Mouse (Mus musculus): ENCODE results near the gene Basp1. TPM values are rescaled to one million over a fixed set of nuclear protein-coding genes. Genes with fewer than 3 reads are reported as not detected.

The Basp1 gene
- polyA plus RNA-seq, 1 experiment from 2014 or later, result 141 TPM

- no peak overlapping the region for H3K4me3 ChIP-seq (ENCODE audit: low read depth, low read length)
- WGBS, result 85% methylated on average over 5 of the region's 5 CpGs
- no peaks in the 10 kb centered on the region for H3K9me3 ChIP-seq (replicated peaks; ENCODE audit: control insufficient read depth, low read length)
- no peaks in the 10 kb centered on the region for H3K27me3 ChIP-seq (ENCODE audit: control insufficient read depth, insufficient read depth, low read length)
- no peaks in the 10 kb centered on the region for H3K36me3 ChIP-seq (replicated peaks; ENCODE audit: control insufficient read depth, insufficient read depth, low read depth, low read length)
- H3K9ac ChIP-seq (replicated peaks; ENCODE audit: low read length), result no peak overlapping the region
- no peaks in the 10 kb centered on the region for H3K4me1 ChIP-seq (ENCODE audit: control insufficient read depth, insufficient read depth, low read length)
- no peak overlapping the region for H3K4me2 ChIP-seq (ENCODE audit: low read depth, low read length)
- ATAC-seq (replicated peaks; ENCODE audit: insufficient number of reproducible peaks, low FRiP score, low TSS enrichment, low read depth), result no peak
- H3K27ac ChIP-seq (replicated peaks; ENCODE audit: low read depth, low read length), result no peak overlapping the region
- DNase-seq (ENCODE audit: low spot score), result no peak
These were observed 58.2 kb downstream of the Basp1 start for GRCm38 (mm10) chr15:25355339-25355738.

- Histone ChIP-seq H3K36me3 (replicated peaks; ENCODE audit: control insufficient read depth, insufficient read depth, low read depth, low read length) (no peaks in the 10 kb centered on the region), H3K4me1 (ENCODE audit: control insufficient read depth, insufficient read depth, low read length) (no peaks in the 10 kb centered on the region), H3K9ac (replicated peaks; ENCODE audit: low read length) (no peak overlapping the region), H3K4me3 (ENCODE audit: low read depth, low read length) (no peak overlapping the region), H3K9me3 (replicated peaks; ENCODE audit: control insufficient read depth, low read length) (no peaks in the 10 kb centered on the region), H3K4me2 (ENCODE audit: low read depth, low read length) (no peak overlapping the region), H3K27ac (replicated peaks; ENCODE audit: low read depth, low read length) (no peak overlapping the region), H3K27me3 (ENCODE audit: control insufficient read depth, insufficient read depth, low read length) (no peaks in the 10 kb centered on the region)
- ATAC-seq (replicated peaks; ENCODE audit: insufficient number of reproducible peaks, low FRiP score, low TSS enrichment, low read depth) (no peak), DNase-seq (ENCODE audit: low spot score) (no peak)
- WGBS, result 77% methylated on average over 6 of the region's 6 CpGs
These were observed 58.8 kb downstream of the Basp1 start for GRCm38 (mm10) chr15:25354738-25355137.

GRCm38 (mm10) chr15:25353498-25353897 is 60.1 kb downstream of the Basp1 start:
- DNase-seq (ENCODE audit: low spot score) (no peak), ATAC-seq (replicated peaks; ENCODE audit: insufficient number of reproducible peaks, low FRiP score, low TSS enrichment, low read depth) (no peak)
- H3K27me3 ChIP-seq (ENCODE audit: control insufficient read depth, insufficient read depth, low read length), result no peaks in the 10 kb centered on the region
- no peak overlapping the region for H3K4me2 ChIP-seq (ENCODE audit: low read depth, low read length)
- H3K4me3 ChIP-seq (ENCODE audit: low read depth, low read length), result no peak overlapping the region
- H3K9ac ChIP-seq (replicated peaks; ENCODE audit: low read length), result no peak overlapping the region
- no peak overlapping the region for H3K27ac ChIP-seq (replicated peaks; ENCODE audit: low read depth, low read length)
- WGBS, result 82% methylated on average over 6 of the region's 6 CpGs
- no peaks in the 10 kb centered on the region for H3K9me3 ChIP-seq (replicated peaks; ENCODE audit: control insufficient read depth, low read length)
- no peaks in the 10 kb centered on the region for H3K4me1 ChIP-seq (ENCODE audit: control insufficient read depth, insufficient read depth, low read length)
- no peaks in the 10 kb centered on the region for H3K36me3 ChIP-seq (replicated peaks; ENCODE audit: control insufficient read depth, insufficient read depth, low read depth, low read length)

GRCm38 (mm10) chr15:25343263-25343662 is 70.3 kb downstream of the Basp1 start:
- DNase-seq (ENCODE audit: low spot score) (no peak), ATAC-seq (replicated peaks; ENCODE audit: insufficient number of reproducible peaks, low FRiP score, low TSS enrichment, low read depth) (no peak)
- no peaks in the 10 kb centered on the region for H3K9me3 ChIP-seq (replicated peaks; ENCODE audit: control insufficient read depth, low read length)
- no peaks in the 10 kb centered on the region for H3K4me1 ChIP-seq (ENCODE audit: control insufficient read depth, insufficient read depth, low read length)
- WGBS, result 70% methylated on average over 6 of the region's 6 CpGs
- no peak overlapping the region for H3K27ac ChIP-seq (replicated peaks; ENCODE audit: low read depth, low read length)
- H3K9ac ChIP-seq (replicated peaks; ENCODE audit: low read length), result no peak overlapping the region
- H3K4me3 ChIP-seq (ENCODE audit: low read depth, low read length), result no peak overlapping the region
- H3K36me3 ChIP-seq (replicated peaks; ENCODE audit: control insufficient read depth, insufficient read depth, low read depth, low read length), result no peaks in the 10 kb centered on the region
- no peak overlapping the region for H3K4me2 ChIP-seq (ENCODE audit: low read depth, low read length)
- H3K27me3 ChIP-seq (ENCODE audit: control insufficient read depth, insufficient read depth, low read length), result no peaks in the 10 kb centered on the region

GRCm38 (mm10) chr15:25335277-25335676 is 78.3 kb downstream of the Basp1 start:
- no peaks in the 10 kb centered on the region for H3K4me1 ChIP-seq (ENCODE audit: control insufficient read depth, insufficient read depth, low read length)
- no peak overlapping the region for H3K27ac ChIP-seq (replicated peaks; ENCODE audit: low read depth, low read length)
- H3K27me3 ChIP-seq (ENCODE audit: control insufficient read depth, insufficient read depth, low read length), result no peaks in the 10 kb centered on the region
- H3K4me2 ChIP-seq (ENCODE audit: low read depth, low read length), result no peak overlapping the region
- no peaks in the 10 kb centered on the region for H3K9me3 ChIP-seq (replicated peaks; ENCODE audit: control insufficient read depth, low read length)
- DNase-seq (ENCODE audit: low spot score) (no peak), ATAC-seq (replicated peaks; ENCODE audit: insufficient number of reproducible peaks, low FRiP score, low TSS enrichment, low read depth) (no peak)
- no peak overlapping the region for H3K9ac ChIP-seq (replicated peaks; ENCODE audit: low read length)
- no peaks in the 10 kb centered on the region for H3K36me3 ChIP-seq (replicated peaks; ENCODE audit: control insufficient read depth, insufficient read depth, low read depth, low read length)
- 84% methylated on average over 11 of the region's 11 CpGs for WGBS
- no peak overlapping the region for H3K4me3 ChIP-seq (ENCODE audit: low read depth, low read length)

- Histone ChIP-seq H3K4me1 (ENCODE audit: control insufficient read depth, insufficient read depth, low read length) (no peaks in the 10 kb centered on the region), H3K27me3 (ENCODE audit: control insufficient read depth, insufficient read depth, low read length) (no peaks in the 10 kb centered on the region), H3K4me3 (ENCODE audit: low read depth, low read length) (no peak overlapping the region), H3K36me3 (replicated peaks; ENCODE audit: control insufficient read depth, insufficient read depth, low read depth, low read length) (no peaks in the 10 kb centered on the region), H3K9ac (replicated peaks; ENCODE audit: low read length) (no peak overlapping the region), H3K9me3 (replicated peaks; ENCODE audit: control insufficient read depth, low read length) (no peaks in the 10 kb centered on the region), H3K27ac (replicated peaks; ENCODE audit: low read depth, low read length) (no peak overlapping the region), H3K4me2 (ENCODE audit: low read depth, low read length) (no peak overlapping the region)
- DNase-seq (ENCODE audit: low spot score), result no peak
- WGBS, result 52% methylated on average over 16 of the region's 16 CpGs
- no peak for ATAC-seq (replicated peaks; ENCODE audit: insufficient number of reproducible peaks, low FRiP score, low TSS enrichment, low read depth)
These were observed 81.6 kb downstream of the Basp1 start for GRCm38 (mm10) chr15:25331877-25332445.

- WGBS, result 64% methylated on average over 4 of the region's 4 CpGs
These were observed 82.6 kb downstream of the Basp1 start for GRCm38 (mm10) chr15:25330946-25331345.

GRCm38 (mm10) chr15:25322601-25323000 is 91.0 kb downstream of the Basp1 start:
- no peak for DNase-seq (ENCODE audit: low spot score)
- no peak for ATAC-seq (replicated peaks; ENCODE audit: insufficient number of reproducible peaks, low FRiP score, low TSS enrichment, low read depth)
- H3K4me1 ChIP-seq (ENCODE audit: control insufficient read depth, insufficient read depth, low read length), result no peaks in the 10 kb centered on the region
- no peaks in the 10 kb centered on the region for H3K36me3 ChIP-seq (replicated peaks; ENCODE audit: control insufficient read depth, insufficient read depth, low read depth, low read length)
- H3K4me2 ChIP-seq (ENCODE audit: low read depth, low read length), result no peak overlapping the region
- no peak overlapping the region for H3K27ac ChIP-seq (replicated peaks; ENCODE audit: low read depth, low read length)
- 77% methylated on average over 2 of the region's 2 CpGs for WGBS
- no peaks in the 10 kb centered on the region for H3K27me3 ChIP-seq (ENCODE audit: control insufficient read depth, insufficient read depth, low read length)
- H3K9me3 ChIP-seq (replicated peaks; ENCODE audit: control insufficient read depth, low read length), result no peaks in the 10 kb centered on the region
- no peak overlapping the region for H3K4me3 ChIP-seq (ENCODE audit: low read depth, low read length)
- H3K9ac ChIP-seq (replicated peaks; ENCODE audit: low read length), result no peak overlapping the region

More at GRCm38 (mm10) chr15:25330946-25331345, 82.6 kb downstream of the Basp1 start:
- Histone ChIP-seq H3K9me3 (replicated peaks; ENCODE audit: control insufficient read depth, low read length) (no peaks in the 10 kb centered on the region), H3K27me3 (ENCODE audit: control insufficient read depth, insufficient read depth, low read length) (no peaks in the 10 kb centered on the region), H3K36me3 (replicated peaks; ENCODE audit: control insufficient read depth, insufficient read depth, low read depth, low read length) (no peaks in the 10 kb centered on the region), H3K9ac (replicated peaks; ENCODE audit: low read length) (no peak overlapping the region), H3K4me1 (ENCODE audit: control insufficient read depth, insufficient read depth, low read length) (no peaks in the 10 kb centered on the region), H3K4me2 (ENCODE audit: low read depth, low read length) (no peak overlapping the region), H3K27ac (replicated peaks; ENCODE audit: low read depth, low read length) (no peak overlapping the region), H3K4me3 (ENCODE audit: low read depth, low read length) (no peak overlapping the region)
- no peak for DNase-seq (ENCODE audit: low spot score)
- no peak for ATAC-seq (replicated peaks; ENCODE audit: insufficient number of reproducible peaks, low FRiP score, low TSS enrichment, low read depth)

All from embryonic facial prominence, embryonic 11.5 days (tissue).